Mouse (Mus musculus): ENCODE measurements around the gene Mup19. TPM values are rescaled to one million over a fixed set of nuclear protein-coding genes. Genes with fewer than 3 reads are reported as not detected.
"Not testable (repeated sequence)": the region's sequence is repeated elsewhere in the genome, so short reads cannot be mapped to it uniquely, and the experiment has no call there.

The Mup19 gene
- not detected for polyA plus RNA-seq (2012; fragmentation: generic; extraction: Trizol)

DNA sequence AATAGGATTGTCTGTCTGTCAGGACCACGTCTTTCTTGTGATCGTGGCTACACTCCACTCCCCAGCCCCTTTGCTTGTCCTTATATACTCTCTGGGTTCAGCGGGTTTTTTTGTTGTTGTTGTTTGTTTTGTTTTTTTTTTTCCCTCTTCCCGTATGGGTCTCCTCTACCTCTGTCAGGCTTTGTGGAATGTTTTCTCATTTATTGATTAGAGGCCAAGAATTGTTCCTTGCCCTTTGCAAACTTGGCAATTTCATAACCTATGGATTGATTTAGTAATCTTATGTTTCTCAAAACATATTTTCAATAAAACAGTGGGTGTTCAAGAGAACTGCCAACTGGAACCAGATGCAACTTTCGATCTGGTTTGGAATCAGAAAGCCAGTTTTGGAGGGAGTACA is at the start of gene Mup19:
Gene Mup19 (minus strand): TSS at position 101 of the 400 bp plus-strand sequence.
- not testable (repeated sequence) for H3ac ChIP-seq (ENCODE audit: control insufficient read depth, insufficient read length); H3K4me3 ChIP-seq; H3K4me2 ChIP-seq (ENCODE audit: low read depth); H3K79me2 ChIP-seq (ENCODE audit: control insufficient read depth, insufficient read depth); H3K27me3 ChIP-seq (ENCODE audit: control insufficient read depth, insufficient read depth, insufficient read length); H3K36me3 ChIP-seq (ENCODE audit: control insufficient read depth, insufficient read depth)

DNA sequence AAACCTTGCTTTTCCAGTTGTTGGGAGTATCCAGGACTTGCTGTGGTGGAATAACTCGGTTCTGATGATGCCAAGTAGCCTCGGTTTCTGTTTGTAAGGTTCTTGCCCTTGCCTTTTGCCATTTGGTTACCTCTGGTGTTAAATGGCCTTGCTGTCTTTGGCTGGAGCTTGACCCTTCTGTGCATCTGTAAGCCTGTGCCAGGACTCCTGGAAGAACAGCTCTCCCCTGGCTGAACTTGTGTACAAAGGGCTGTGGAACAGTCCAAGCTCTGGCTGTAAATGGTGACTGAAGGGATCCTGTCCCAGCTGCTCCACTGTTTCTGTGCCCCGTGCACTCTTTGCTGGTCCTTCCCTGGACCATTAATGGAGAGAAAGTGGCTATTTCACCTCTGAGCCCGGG is 47.1 kb upstream of the Mup19 start:
- no peaks in the 10 kb centered on the region for H3K79me2 ChIP-seq (ENCODE audit: control insufficient read depth, insufficient read depth)
- no peaks in the 10 kb centered on the region for H3K36me3 ChIP-seq (ENCODE audit: control insufficient read depth, insufficient read depth)

DNA sequence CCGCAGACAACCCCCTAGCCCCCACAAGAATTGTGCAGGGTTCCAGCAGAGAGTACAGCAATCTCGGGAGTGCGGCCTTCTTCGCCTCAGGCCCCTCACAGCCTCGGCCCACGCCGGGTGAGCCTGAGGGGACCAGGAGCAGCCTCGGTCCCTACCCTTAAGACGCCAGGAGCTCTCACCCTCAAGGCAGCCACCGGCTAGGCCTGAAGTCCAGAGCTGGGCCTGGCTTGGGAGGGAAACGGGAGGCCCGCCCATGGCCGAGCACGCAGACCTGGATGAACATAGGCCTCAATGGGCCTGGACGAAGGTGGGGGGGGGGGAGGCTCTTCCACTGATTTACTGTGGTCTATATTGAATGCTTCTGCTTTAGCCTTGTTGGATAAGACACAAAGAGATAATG is 41.1 kb upstream of the Mup19 start:
- Histone ChIP-seq H3K4me3 (no peak overlapping the region), H3ac (ENCODE audit: control insufficient read depth, insufficient read length) (no peak overlapping the region), H3K4me2 (ENCODE audit: low read depth) (no peak overlapping the region), H3K79me2 (ENCODE audit: control insufficient read depth, insufficient read depth) (no peaks in the 10 kb centered on the region), H3K27me3 (ENCODE audit: control insufficient read depth, insufficient read depth, insufficient read length) (no peaks in the 10 kb centered on the region), H3K36me3 (ENCODE audit: control insufficient read depth, insufficient read depth) (no peaks in the 10 kb centered on the region)
- TF ChIP-seq POLR2A (IDR thresholded peaks at IDR 0.05; ENCODE audit: insufficient read length, low read depth) (no peak), MYOG (IDR thresholded peaks at IDR 0.05; ENCODE audit: control insufficient read depth in 1 of 3, insufficient read depth in 1 of 3, insufficient read length in 2 of 3, low read depth in 2 of 3) (no peak), SRF (IDR thresholded peaks at IDR 0.05; ENCODE audit: control insufficient read depth, insufficient read length, low read depth) (no peak), TCF3 (IDR thresholded peaks at IDR 0.05; ENCODE audit: insufficient read length, low read depth) (no peak), TCF12 (IDR thresholded peaks at IDR 0.05; ENCODE audit: insufficient read depth, poor library complexity, severe bottlenecking) (no peak), POLR2AphosphoS2 (IDR thresholded peaks at IDR 0.05; ENCODE audit: insufficient read length, low read depth) (no peak), CEBPB (IDR thresholded peaks at IDR 0.05; ENCODE audit: insufficient read depth, poor library complexity, severe bottlenecking) (no peak), MAX (IDR thresholded peaks at IDR 0.05; ENCODE audit: low read depth) (no peak)

More for the DNA sequence above, 47.1 kb upstream of the Mup19 start:
- no peak overlapping the region for H3K4me3 ChIP-seq
- no peak overlapping the region for H3ac ChIP-seq (ENCODE audit: control insufficient read depth, insufficient read length)
- H3K4me2 ChIP-seq (ENCODE audit: low read depth) = no peak overlapping the region
- no peak for TF ChIP-seq MYOD1 (IDR thresholded peaks at IDR 0.05; ENCODE audit: control insufficient read depth in 1 of 3, insufficient read length in 2 of 3, low read depth in 2 of 3)
- TF ChIP-seq TCF12 (IDR thresholded peaks at IDR 0.05; ENCODE audit: insufficient read depth, poor library complexity, severe bottlenecking) = no peak
- TF ChIP-seq MYOG (IDR thresholded peaks at IDR 0.05; ENCODE audit: control insufficient read depth in 1 of 3, insufficient read depth in 1 of 3, insufficient read length in 2 of 3, low read depth in 2 of 3) = no peak
- TF ChIP-seq TCF3 (IDR thresholded peaks at IDR 0.05; ENCODE audit: insufficient read length, low read depth) = no peak
- TF ChIP-seq MAX (IDR thresholded peaks at IDR 0.05; ENCODE audit: low read depth) = no peak
- TF ChIP-seq USF1 (IDR thresholded peaks at IDR 0.05; ENCODE audit: low read depth) = no peak
- TF ChIP-seq REST (IDR thresholded peaks at IDR 0.05; ENCODE audit: insufficient read depth, insufficient read length) = no peak
- no peak for TF ChIP-seq POLR2AphosphoS2 (IDR thresholded peaks at IDR 0.05; ENCODE audit: insufficient read length, low read depth)
- TF ChIP-seq POLR2A (IDR thresholded peaks at IDR 0.05; ENCODE audit: insufficient read length, low read depth) = no peak
- TF ChIP-seq CEBPB (IDR thresholded peaks at IDR 0.05; ENCODE audit: insufficient read depth, poor library complexity, severe bottlenecking) = no peak
- TF ChIP-seq SRF (IDR thresholded peaks at IDR 0.05; ENCODE audit: control insufficient read depth, insufficient read length, low read depth) = no peak
- no peak for TF ChIP-seq E2F4 (IDR thresholded peaks at IDR 0.05; ENCODE audit: insufficient read depth)
- no peaks in the 10 kb centered on the region for H3K27me3 ChIP-seq (ENCODE audit: control insufficient read depth, insufficient read depth, insufficient read length)

DNA sequence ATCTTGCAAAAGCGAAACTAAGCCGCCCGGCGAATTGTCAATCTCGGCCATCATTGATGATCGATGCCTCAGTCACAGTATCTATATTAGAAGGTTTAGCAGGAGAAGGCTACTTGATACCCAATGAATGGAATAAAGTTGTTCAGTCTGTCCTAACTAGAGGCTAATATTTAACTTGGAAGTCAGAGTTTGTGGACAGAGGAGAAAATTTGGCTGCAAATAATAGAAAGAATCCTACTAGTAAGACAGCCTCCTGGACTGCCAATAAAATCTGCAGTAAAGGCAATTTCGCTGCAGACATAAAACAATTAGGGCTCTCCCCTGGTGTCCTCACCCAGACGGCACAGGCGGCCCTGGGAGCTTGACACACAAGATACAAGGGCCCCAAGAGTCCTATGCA is 40.5 kb upstream of the Mup19 start:
- not testable (repeated sequence) for H3K36me3 ChIP-seq (ENCODE audit: control insufficient read depth, insufficient read depth); H3K79me2 ChIP-seq (ENCODE audit: control insufficient read depth, insufficient read depth); H3ac ChIP-seq (ENCODE audit: control insufficient read depth, insufficient read length); H3K4me3 ChIP-seq; H3K27me3 ChIP-seq (ENCODE audit: control insufficient read depth, insufficient read depth, insufficient read length); H3K4me2 ChIP-seq (ENCODE audit: low read depth)

DNA sequence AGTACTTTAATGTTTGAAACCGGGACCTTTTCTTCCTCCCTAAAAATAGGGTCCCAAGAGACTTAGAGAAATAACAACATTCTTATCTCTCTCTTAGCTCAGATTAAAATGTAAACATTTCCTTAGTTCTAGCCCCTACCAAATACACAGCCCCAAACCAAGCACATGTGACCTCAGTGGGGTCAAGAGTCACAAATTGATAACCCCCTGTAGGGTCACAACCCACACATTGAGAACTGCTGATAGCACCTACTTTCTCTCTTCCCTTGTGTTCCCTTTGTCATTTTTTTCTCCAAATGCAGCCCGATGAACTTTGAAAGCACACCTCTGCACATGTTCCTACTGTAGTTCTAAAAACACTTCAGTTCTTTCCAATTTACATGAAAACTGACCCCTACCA is 33.5 kb upstream of the Mup19 start:
- Histone ChIP-seq H3K36me3 (ENCODE audit: control insufficient read depth, insufficient read depth) (no peaks in the 10 kb centered on the region), H3K4me3 (no peak overlapping the region), H3K27me3 (ENCODE audit: control insufficient read depth, insufficient read depth, insufficient read length) (no peaks in the 10 kb centered on the region), H3K4me2 (ENCODE audit: low read depth) (no peak overlapping the region), H3K79me2 (ENCODE audit: control insufficient read depth, insufficient read depth) (no peaks in the 10 kb centered on the region), H3ac (ENCODE audit: control insufficient read depth, insufficient read length) (no peak overlapping the region)
- TF ChIP-seq TCF12 (IDR thresholded peaks at IDR 0.05; ENCODE audit: insufficient read depth, poor library complexity, severe bottlenecking) (no peak), POLR2AphosphoS2 (IDR thresholded peaks at IDR 0.05; ENCODE audit: insufficient read length, low read depth) (no peak), MYOD1 (IDR thresholded peaks at IDR 0.05; ENCODE audit: control insufficient read depth in 1 of 3, insufficient read length in 2 of 3, low read depth in 2 of 3) (no peak), CEBPB (IDR thresholded peaks at IDR 0.05; ENCODE audit: insufficient read depth, poor library complexity, severe bottlenecking) (no peak), TCF3 (IDR thresholded peaks at IDR 0.05; ENCODE audit: insufficient read length, low read depth) (no peak), SRF (IDR thresholded peaks at IDR 0.05; ENCODE audit: control insufficient read depth, insufficient read length, low read depth) (no peak), E2F4 (IDR thresholded peaks at IDR 0.05; ENCODE audit: insufficient read depth) (no peak), REST (IDR thresholded peaks at IDR 0.05; ENCODE audit: insufficient read depth, insufficient read length) (no peak), POLR2A (IDR thresholded peaks at IDR 0.05; ENCODE audit: insufficient read length, low read depth) (no peak), MAX (IDR thresholded peaks at IDR 0.05; ENCODE audit: low read depth) (no peak), MYOG (IDR thresholded peaks at IDR 0.05; ENCODE audit: control insufficient read depth in 1 of 3, insufficient read depth in 1 of 3, insufficient read length in 2 of 3, low read depth in 2 of 3) (no peak), USF1 (IDR thresholded peaks at IDR 0.05; ENCODE audit: low read depth) (no peak)

Measured in myocyte (in vitro differentiated cells).